Mouse (Mus musculus) forebrain, embryonic 13.5 days (tissue): Measurements from ENCODE around the gene Vmn2r96. TPM values are rescaled to one million over a fixed set of nuclear protein-coding genes. Genes with fewer than 3 reads are reported as not detected.
"Not testable (repeated sequence)": the region's sequence is repeated elsewhere in the genome, so short reads cannot be mapped to it uniquely, and the experiment has no call there.

ENCODE experiments used
- ATAC-seq: fragments of 200-750 bp; cut with Nextera tagmentation; 2 replicates; pipeline ENCODE4 v1.8.0; 2017
- H3K27ac ChIP-seq: fragments of 300-500 bp; sonication (generic); 2 replicates; pipeline ENCODE4 v1.5.1; 2015; ENCODE audit warnings: inconsistent platforms, mild to moderate bottlenecking, moderate library complexity
- H3K27me3 ChIP-seq: fragments of 300-500 bp; sonication (generic); 2 replicates; pipeline ENCODE4 v1.6.1; 2015; ENCODE audit warnings: mild to moderate bottlenecking, inconsistent platforms
- H3K36me3 ChIP-seq: fragments of 300-500 bp; sonication (generic); 2 replicates; pipeline ENCODE4 v1.6.1; 2015; ENCODE audit warnings: mild to moderate bottlenecking, inconsistent platforms; ENCODE audit not compliant: poor library complexity, severe bottlenecking
- H3K4me1 ChIP-seq: fragments of 300-500 bp; sonication (generic); 2 replicates; pipeline ENCODE4 v1.6.1; 2015; ENCODE audit warnings: inconsistent platforms
- H3K4me2 ChIP-seq: fragments of 300-500 bp; sonication (generic); 2 replicates; pipeline ENCODE4 v1.6.1; 2015; ENCODE audit warnings: inconsistent platforms, mild to moderate bottlenecking, moderate library complexity
- H3K4me3 ChIP-seq: fragments of 300-500 bp; sonication (generic); 2 replicates; pipeline ENCODE4 v1.5.1; 2015; ENCODE audit warnings: mild to moderate bottlenecking, inconsistent platforms
- H3K9ac ChIP-seq: fragments of 300-500 bp; sonication (generic); 2 replicates; pipeline ENCODE4 v1.6.1; 2015; ENCODE audit warnings: mild to moderate bottlenecking, inconsistent platforms
- H3K9me3 ChIP-seq: fragments of 300-500 bp; sonication (generic); replicated peaks from 2 replicates; pipeline ENCODE4 v1.6.1; 2016; ENCODE audit warnings: inconsistent platforms
- WGBS: fragments of 180-500 bp; shearing (Covaris S2); methylation state at CpG from one replicate; pipeline ENCODE4 v1.1.7; 2015; 5-methylcytosine and 5-hydroxymethylcytosine counted together
- polyA plus RNA-seq: library from polyadenylated mRNA; unstranded; fragments of >200 nt; fragmentation: Nextera tagmentation; extraction: Ambion mirVana; gene quantifications from 2 replicates; pipeline ENCODE4 v1.2.1, GENCODE M21; 2015

Gene Vmn2r96
- polyA plus RNA-seq = not detected in 2 replicates

GRCm38 (mm10) chr17:18572851-18573250 is at the start of gene Vmn2r96:
Vmn2r96 (plus strand) TSS chr17:18573151.
- H3K9me3 ChIP-seq = peaks cover 23% of the 10 kb centered on the region
- not testable (repeated sequence) for H3K4me3 ChIP-seq, ATAC-seq, H3K4me2 ChIP-seq, H3K4me1 ChIP-seq, H3K27ac ChIP-seq, H3K27me3 ChIP-seq, H3K36me3 ChIP-seq, H3K9ac ChIP-seq
- WGBS = 87% methylated on average over 1 of the region's 1 CpGs

GRCm38 (mm10) chr17:18523371-18523770 is 49.6 kb upstream of the Vmn2r96 start:
- no peaks in the 10 kb centered on the region for H3K27me3 ChIP-seq
- no peak overlapping the region for H3K4me2 ChIP-seq
- ATAC-seq = no peak
- H3K9me3 ChIP-seq = peaks cover 40% of the 10 kb centered on the region
- H3K9ac ChIP-seq = no peak overlapping the region
- no peak overlapping the region for H3K4me3 ChIP-seq
- no peak overlapping the region for H3K27ac ChIP-seq
- H3K4me1 ChIP-seq = no peaks in the 10 kb centered on the region
- H3K36me3 ChIP-seq = no peaks in the 10 kb centered on the region

- H3K9ac ChIP-seq = no peak overlapping the region
- no peaks in the 10 kb centered on the region for H3K36me3 ChIP-seq
- H3K27ac ChIP-seq = no peak overlapping the region
- peaks cover 34% of the 10 kb centered on the region for H3K9me3 ChIP-seq
- no peak for ATAC-seq
- H3K27me3 ChIP-seq = no peaks in the 10 kb centered on the region
- WGBS = 80% methylated on average over 1 of the region's 1 CpGs
- no peak overlapping the region for H3K4me2 ChIP-seq
- no peak overlapping the region for H3K4me3 ChIP-seq
- no peaks in the 10 kb centered on the region for H3K4me1 ChIP-seq
Measured at GRCm38 (mm10) chr17:18523991-18524390, 49.0 kb upstream of the Vmn2r96 start.

GRCm38 (mm10) chr17:18558212-18559158 is 14.5 kb upstream of the Vmn2r96 start:
- H3K27me3 ChIP-seq, H3K4me3 ChIP-seq, ATAC-seq, H3K36me3 ChIP-seq, H3K9ac ChIP-seq, H3K4me1 ChIP-seq, H3K27ac ChIP-seq, H3K4me2 ChIP-seq: not testable (repeated sequence)
- peaks cover 73% of the 10 kb centered on the region for H3K9me3 ChIP-seq
- 92% methylated on average over 31 of the region's 31 CpGs for WGBS

GRCm38 (mm10) chr17:18566186-18566585 is 6.8 kb upstream of the Vmn2r96 start:
- H3K27ac ChIP-seq, H3K4me2 ChIP-seq: not testable (repeated sequence)
- 92% methylated on average over 17 of the region's 17 CpGs for WGBS

GRCm38 (mm10) chr17:18615151-18615550 is 42.2 kb downstream of the Vmn2r96 start:
- 87% methylated on average over 6 of the region's 6 CpGs for WGBS
- H3K27me3 ChIP-seq, H3K4me2 ChIP-seq, H3K36me3 ChIP-seq, H3K4me1 ChIP-seq, ATAC-seq, H3K4me3 ChIP-seq, H3K27ac ChIP-seq, H3K9ac ChIP-seq: not testable (repeated sequence)
- H3K9me3 ChIP-seq = peaks cover 58% of the 10 kb centered on the region

More at GRCm38 (mm10) chr17:18566186-18566585, 6.8 kb upstream of the Vmn2r96 start:
- not testable (repeated sequence) for H3K9ac ChIP-seq, H3K36me3 ChIP-seq, H3K4me3 ChIP-seq, ATAC-seq, H3K4me1 ChIP-seq, H3K27me3 ChIP-seq
- H3K9me3 ChIP-seq = peaks cover 67% of the 10 kb centered on the region

- Histone ChIP-seq H3K4me2 (no peak overlapping the region), H3K27me3 (no peaks in the 10 kb centered on the region), H3K36me3 (no peaks in the 10 kb centered on the region), H3K4me3 (no peak overlapping the region), H3K9me3 (peaks cover 15% of the 10 kb centered on the region; the same call in 1 of the 2 replicates), H3K27ac (no peak overlapping the region), H3K4me1 (no peaks in the 10 kb centered on the region), H3K9ac (no peak overlapping the region)
- ATAC-seq = no peak
Measured at GRCm38 (mm10) chr17:18626532-18626931, 53.6 kb downstream of the Vmn2r96 start.

Other genes starting within 250 kb of the Vmn2r96 start
- not detected in 2 replicates for gene Vmn2r95, start 149.1 kb upstream of the Vmn2r96 start, polyA plus RNA-seq